ENCODE assay signal across 8 mouse cellular contexts in genomic region chr2:30413038-30413973, GRCm38 (mm10). TPM values are rescaled to one million over a fixed set of nuclear protein-coding genes. Genes with fewer than 3 reads are reported as not detected.
DNase-seq lines count a peak whose midpoint lies in the region; ATAC-seq and TF ChIP-seq lines count a peak whose summit lies in the region.
"Had no signal": no experiment of that assay in that cellular context is flagged by ENCODE, and none has a peak within 500 bp of the region (broad histone marks: within the 10 kb centered on the region; RNA-seq: fewer than 3 reads in every experiment).

No protein-coding gene starts in this region.

- H3K9ac ChIP-seq in intestine, postnatal 0 days (ENCODE audit: low read depth, low read length), result no peak overlapping the region
- H3K9ac ChIP-seq in intestine, embryonic 16.5 days (ENCODE audit: low read depth, low read length), result no peak overlapping the region
- no peak overlapping the region; the same call in 1 of the 2 replicates for H3K9ac ChIP-seq in midbrain, embryonic 14.5 days (replicated peaks; ENCODE audit: low read length)

- H3K27me3 ChIP-seq in intestine, postnatal 0 days (replicated peaks; ENCODE audit: control insufficient read depth, insufficient read depth, low read length), result no peaks in the 10 kb centered on the region
- no peaks in the 10 kb centered on the region for H3K27me3 ChIP-seq in intestine, embryonic 16.5 days (replicated peaks; ENCODE audit: control insufficient read depth, insufficient read depth, low read length)
- no peaks in the 10 kb centered on the region for H3K27me3 ChIP-seq in midbrain, embryonic 14.5 days (ENCODE audit: control insufficient read depth, insufficient read depth, low read length)

- H3K9me3 ChIP-seq in intestine, postnatal 0 days (ENCODE audit: control insufficient read depth), result no peaks in the 10 kb centered on the region
- no peaks in the 10 kb centered on the region for H3K9me3 ChIP-seq in intestine, embryonic 16.5 days (ENCODE audit: control insufficient read depth, low read length)
- no peaks in the 10 kb centered on the region for H3K9me3 ChIP-seq in midbrain, embryonic 14.5 days (ENCODE audit: control insufficient read depth, low read length)

- ATAC-seq in intestine, postnatal 0 days, result no peak
- ATAC-seq in intestine, embryonic 16.5 days, result no peak
- no peak for ATAC-seq in midbrain, embryonic 14.5 days (ENCODE audit: low FRiP score, low TSS enrichment)

- TF ChIP-seq CTCF in intestine, postnatal 0 days (IDR thresholded peaks at IDR 0.05; ENCODE audit: low read depth), result peak; percentile 21; the same call in 1 of the 2 replicates

- H3K36me3 ChIP-seq in intestine, postnatal 0 days (ENCODE audit: control insufficient read depth, insufficient read depth), result peaks cover 28% of the 10 kb centered on the region
- H3K36me3 ChIP-seq in intestine, embryonic 16.5 days (ENCODE audit: control insufficient read depth, insufficient read depth, low read length), result no peaks in the 10 kb centered on the region
- peaks cover 32% of the 10 kb centered on the region for H3K36me3 ChIP-seq in midbrain, embryonic 14.5 days (ENCODE audit: control insufficient read depth, insufficient read depth, low read length)

- 0 out of 2 replicates have a peak, but pooled peaks cover 4% of the 10 kb centered on the region for H3K4me1 ChIP-seq in intestine, postnatal 0 days (replicated peaks; ENCODE audit: control insufficient read depth, insufficient read depth, low read length)
- peaks cover 20% of the 10 kb centered on the region for H3K4me1 ChIP-seq in intestine, embryonic 16.5 days (ENCODE audit: control insufficient read depth, insufficient read depth, low read length)
- peaks cover 26% of the 10 kb centered on the region for H3K4me1 ChIP-seq in midbrain, embryonic 14.5 days (ENCODE audit: control insufficient read depth, insufficient read depth, low read length)

- H3K4me3 ChIP-seq in intestine, postnatal 0 days (ENCODE audit: low read depth, low read length), result no peak overlapping the region
- H3K4me3 ChIP-seq in intestine, embryonic 16.5 days (ENCODE audit: low read length), result no peak overlapping the region
- no peak overlapping the region for H3K4me3 ChIP-seq in midbrain, embryonic 14.5 days (replicated peaks; ENCODE audit: low read depth, low read length)

- 85% methylated on average over 16 of the region's 16 CpGs for WGBS in intestine, postnatal 0 days
- WGBS in intestine, embryonic 16.5 days, result 75% methylated on average over 16 of the region's 16 CpGs
- WGBS in midbrain, embryonic 14.5 days, result 79% methylated on average over 16 of the region's 16 CpGs

- no peak overlapping the region for H3K27ac ChIP-seq in intestine, postnatal 0 days (ENCODE audit: low read depth, low read length)
- H3K27ac ChIP-seq in intestine, embryonic 16.5 days (ENCODE audit: low read length), result no peak overlapping the region
- H3K27ac ChIP-seq in midbrain, embryonic 14.5 days (replicated peaks; ENCODE audit: low read depth, low read length), result no peak overlapping the region

- H3K4me2 ChIP-seq in intestine, postnatal 0 days (replicated peaks; ENCODE audit: low read depth), result no peak overlapping the region; the same call in 1 of the 2 replicates
- no peak overlapping the region for H3K4me2 ChIP-seq in intestine, embryonic 16.5 days (ENCODE audit: low read depth, low read length)
- H3K4me2 ChIP-seq in midbrain, embryonic 14.5 days (ENCODE audit: low read length), result peak overlapping the region; percentile 15

- peak; percentile 56 to 58 for DNase-seq in cerebellum, postnatal 25 days
- DNase-seq in frontal cortex, adult 2 months (ENCODE audit: extremely low spot score in 1 of 2, low spot score in 1 of 2), result peak; percentile 65 to 87
- no peak for DNase-seq in midbrain, embryonic 14.5 days
- DNase-seq in retina, postnatal 1 day, result no peak
- no peak for DNase-seq in spleen, postnatal 4 days (ENCODE audit: low spot score in 2 of 2)
- DNase-seq: lung, postnatal 36 days had no signal

RNA-seq across cellular contexts. Expression of gene Crat, which starts 2.3 kb away (rescaled TPM):
- polyA plus RNA-seq in intestine, postnatal 0 days (2015; fragmentation: Nextera tagmentation; extraction: Ambion mirVana), result 46.1 and 46.4 TPM in 2 replicates
- 25.9 and 29.4 TPM in 2 replicates for polyA plus RNA-seq in intestine, embryonic 16.5 days (2015; fragmentation: Nextera tagmentation; extraction: Ambion mirVana)
- polyA plus RNA-seq in frontal cortex, adult 2 months (2012; rRNA removed), result 46.7 and 53.1 TPM in 2 replicates
- polyA plus RNA-seq in midbrain, embryonic 14.5 days (2014; fragmentation: Nextera tagmentation; extraction: Ambion mirVana), result 22.2 and 24.0 TPM in 2 replicates

RNA-seq across cellular contexts. Expression of gene Ptpa, which starts 2.5 kb away (rescaled TPM):
- 70.9 and 71.4 TPM in 2 replicates for polyA plus RNA-seq in intestine, postnatal 0 days (2015; fragmentation: Nextera tagmentation; extraction: Ambion mirVana)
- polyA plus RNA-seq in intestine, embryonic 16.5 days (2015; fragmentation: Nextera tagmentation; extraction: Ambion mirVana), result 120 and 132 TPM in 2 replicates
- polyA plus RNA-seq in frontal cortex, adult 2 months (2012; rRNA removed), result 155 and 161 TPM in 2 replicates
- 86.7 and 115 TPM in 2 replicates for polyA plus RNA-seq in midbrain, embryonic 14.5 days (2014; fragmentation: Nextera tagmentation; extraction: Ambion mirVana)

RNA-seq across cellular contexts. Expression of gene Dolpp1, which starts 21.3 kb away (rescaled TPM):
- polyA plus RNA-seq in intestine, postnatal 0 days (2015; fragmentation: Nextera tagmentation; extraction: Ambion mirVana), result 39.5 and 41.5 TPM in 2 replicates
- polyA plus RNA-seq in intestine, embryonic 16.5 days (2015; fragmentation: Nextera tagmentation; extraction: Ambion mirVana), result 59.4 and 63.3 TPM in 2 replicates
- polyA plus RNA-seq in frontal cortex, adult 2 months (2012; rRNA removed), result 40.2 and 45.8 TPM in 2 replicates
- polyA plus RNA-seq in midbrain, embryonic 14.5 days (2014; fragmentation: Nextera tagmentation; extraction: Ambion mirVana), result 56.3 and 57.2 TPM in 2 replicates

RNA-seq across cellular contexts. Expression of gene Miga2, which starts 49.3 kb away (rescaled TPM):
- 12.6 TPM in 2 replicates for polyA plus RNA-seq in intestine, postnatal 0 days (2015; fragmentation: Nextera tagmentation; extraction: Ambion mirVana)
- polyA plus RNA-seq in intestine, embryonic 16.5 days (2015; fragmentation: Nextera tagmentation; extraction: Ambion mirVana), result 23.1 and 24.7 TPM in 2 replicates
- polyA plus RNA-seq in frontal cortex, adult 2 months (2012; rRNA removed), result 80.9 and 86.8 TPM in 2 replicates
- 26.1 and 29.7 TPM in 2 replicates for polyA plus RNA-seq in midbrain, embryonic 14.5 days (2014; fragmentation: Nextera tagmentation; extraction: Ambion mirVana)

RNA-seq across cellular contexts. Expression of gene Sh3glb2, which starts 54.2 kb away (rescaled TPM):
- polyA plus RNA-seq in intestine, postnatal 0 days (2015; fragmentation: Nextera tagmentation; extraction: Ambion mirVana), result 38.1 TPM in 2 replicates
- polyA plus RNA-seq in intestine, embryonic 16.5 days (2015; fragmentation: Nextera tagmentation; extraction: Ambion mirVana), result 68.6 and 71.4 TPM in 2 replicates
- 569 and 584 TPM in 2 replicates for polyA plus RNA-seq in frontal cortex, adult 2 months (2012; rRNA removed)
- polyA plus RNA-seq in midbrain, embryonic 14.5 days (2014; fragmentation: Nextera tagmentation; extraction: Ambion mirVana), result 129 and 183 TPM in 2 replicates

Comparison
In these comparisons a context has a peak if more than half of its experiments do, and no peak if none do; other contexts are left out.
1. DNase-seq: peak in cerebellum, postnatal 25 days (2 of 2) and frontal cortex, adult 2 months (2 of 2); none in midbrain, embryonic 14.5 days (single experiment), retina, postnatal 1 day (single experiment) and spleen, postnatal 4 days (0 of 2).